Mouse (Mus musculus): ENCODE results near the gene Rasgef1c. TPM values are rescaled to one million over a fixed set of nuclear protein-coding genes. Genes with fewer than 3 reads are reported as not detected.

Gene Rasgef1c
- total and polyA plus RNA-seq, 2 experiments = not detected

GRCm38 (mm10) chr11:50008231-50008630, 106.6 kb downstream of the Rasgef1c start:
- no peak overlapping the region for H3K27ac ChIP-seq (replicated peaks; ENCODE audit: insufficient read depth, low read depth, low read length)
- 61% methylated on average over 5 of the region's 5 CpGs for WGBS
- H3K4me3 ChIP-seq (ENCODE audit: insufficient read depth, low read depth, low read length) = no peak overlapping the region
- no peaks in the 10 kb centered on the region for H3K36me3 ChIP-seq (ENCODE audit: control insufficient read depth, insufficient read depth, low read length)
- no peaks in the 10 kb centered on the region for H3K27me3 ChIP-seq (ENCODE audit: control insufficient read depth, insufficient read depth, low read length)
- TF ChIP-seq POLR2A (IDR thresholded peaks at IDR 0.05; ENCODE audit: extremely low read depth, insufficient read depth, low read length) = no peak
- no peak for TF ChIP-seq CTCF (IDR thresholded peaks at IDR 0.05; ENCODE audit: low read depth, low read length)
- no peaks in the 10 kb centered on the region for H3K79me2 ChIP-seq (ENCODE audit: control insufficient read depth, insufficient read depth, low read length)
- no peak for DNase-seq (ENCODE audit: extremely low read depth, low read depth, low spot score)
- 0 out of 2 replicates have a peak, but pooled peaks cover 2% of the 10 kb centered on the region for H3K4me1 ChIP-seq (ENCODE audit: control insufficient read depth, insufficient read depth, low read length)
- H3K9ac ChIP-seq (ENCODE audit: low read depth, low read length) = no peak overlapping the region

DNA sequence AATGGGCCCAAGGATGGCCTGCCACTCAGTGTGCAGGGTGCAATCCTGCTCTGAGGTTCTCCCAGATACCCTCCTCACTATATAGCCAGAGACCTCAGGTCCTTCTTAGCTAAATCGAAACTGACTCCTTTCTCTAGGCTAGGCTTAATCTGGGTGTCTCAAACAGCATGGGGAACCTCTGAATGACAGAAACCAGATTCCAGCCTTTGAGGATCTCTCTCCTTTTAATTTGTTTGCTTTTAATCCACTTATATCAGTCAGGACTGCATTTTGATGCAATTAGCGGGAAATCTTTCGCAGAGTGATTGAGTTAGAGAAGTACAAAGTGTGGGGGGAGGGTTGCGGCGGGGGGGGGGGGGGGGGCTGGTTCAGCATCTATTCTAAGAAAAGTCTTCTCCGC, 111.4 kb downstream of the Rasgef1c start:
- WGBS = 85% methylated on average over 6 of the region's 6 CpGs
- DNase-seq (ENCODE audit: extremely low read depth, low read depth, low spot score) = no peak
- Histone ChIP-seq H3K36me3 (ENCODE audit: control insufficient read depth, insufficient read depth, low read length) (no peaks in the 10 kb centered on the region), H3K27ac (replicated peaks; ENCODE audit: insufficient read depth, low read depth, low read length) (no peak overlapping the region), H3K27me3 (ENCODE audit: control insufficient read depth, insufficient read depth, low read length) (no peaks in the 10 kb centered on the region), H3K4me3 (ENCODE audit: insufficient read depth, low read depth, low read length) (no peak overlapping the region), H3K9ac (ENCODE audit: low read depth, low read length) (no peak overlapping the region), H3K79me2 (ENCODE audit: control insufficient read depth, insufficient read depth, low read length) (no peaks in the 10 kb centered on the region), H3K4me1 (ENCODE audit: control insufficient read depth, insufficient read depth, low read length) (0 out of 2 replicates have a peak, but pooled peaks cover 2% of the 10 kb centered on the region)
- TF ChIP-seq POLR2A (IDR thresholded peaks at IDR 0.05; ENCODE audit: extremely low read depth, insufficient read depth, low read length) = no peak
- no peak for TF ChIP-seq CTCF (IDR thresholded peaks at IDR 0.05; ENCODE audit: low read depth, low read length)

DNA sequence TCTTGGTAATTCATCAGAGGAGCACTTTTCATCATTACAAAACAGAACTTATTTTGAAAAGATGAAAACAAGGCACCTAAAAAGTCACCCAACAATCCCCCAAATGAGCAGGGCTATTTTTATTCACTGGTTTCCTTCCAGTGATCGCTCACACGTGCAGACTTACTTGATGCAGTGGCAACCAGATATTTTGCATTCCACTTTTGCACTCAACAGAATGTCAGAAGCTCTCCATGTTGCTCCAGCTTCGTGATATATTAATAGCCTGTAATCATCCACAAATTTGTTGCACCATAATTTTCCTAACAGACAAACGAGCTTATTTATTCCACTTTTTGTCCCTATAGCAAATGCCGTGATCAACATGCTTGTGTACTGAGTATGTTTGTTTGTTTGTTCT, 114.9 kb downstream of the Rasgef1c start:
- Histone ChIP-seq H3K36me3 (ENCODE audit: control insufficient read depth, insufficient read depth, low read length) (no peaks in the 10 kb centered on the region), H3K27me3 (ENCODE audit: control insufficient read depth, insufficient read depth, low read length) (no peaks in the 10 kb centered on the region), H3K27ac (replicated peaks; ENCODE audit: insufficient read depth, low read depth, low read length) (no peak overlapping the region), H3K4me3 (ENCODE audit: insufficient read depth, low read depth, low read length) (no peak overlapping the region), H3K4me1 (ENCODE audit: control insufficient read depth, insufficient read depth, low read length) (peaks cover 5% of the 10 kb centered on the region), H3K9ac (ENCODE audit: low read depth, low read length) (no peak overlapping the region), H3K79me2 (ENCODE audit: control insufficient read depth, insufficient read depth, low read length) (no peaks in the 10 kb centered on the region)
- 78% methylated on average over 5 of the region's 5 CpGs for WGBS
- TF ChIP-seq POLR2A (IDR thresholded peaks at IDR 0.05; ENCODE audit: extremely low read depth, insufficient read depth, low read length) (no peak), CTCF (IDR thresholded peaks at IDR 0.05; ENCODE audit: low read depth, low read length) (no peak)
- DNase-seq (ENCODE audit: extremely low read depth, low read depth, low spot score) = no peak

- Histone ChIP-seq H3K79me2 (ENCODE audit: control insufficient read depth, insufficient read depth, low read length) (no peaks in the 10 kb centered on the region), H3K27me3 (ENCODE audit: control insufficient read depth, insufficient read depth, low read length) (no peaks in the 10 kb centered on the region), H3K4me3 (ENCODE audit: insufficient read depth, low read depth, low read length) (no peak overlapping the region), H3K27ac (replicated peaks; ENCODE audit: insufficient read depth, low read depth, low read length) (no peak overlapping the region), H3K36me3 (ENCODE audit: control insufficient read depth, insufficient read depth, low read length) (no peaks in the 10 kb centered on the region), H3K4me1 (ENCODE audit: control insufficient read depth, insufficient read depth, low read length) (peaks cover 6% of the 10 kb centered on the region), H3K9ac (ENCODE audit: low read depth, low read length) (no peak overlapping the region)
- TF ChIP-seq POLR2A (IDR thresholded peaks at IDR 0.05; ENCODE audit: extremely low read depth, insufficient read depth, low read length) (no peak), CTCF (IDR thresholded peaks at IDR 0.05; ENCODE audit: low read depth, low read length) (no peak)
- no peak for DNase-seq (ENCODE audit: extremely low read depth, low read depth, low spot score)
- WGBS = 79% methylated on average over 7 of the region's 7 CpGs
These were observed 115.9 kb downstream of the Rasgef1c start for GRCm38 (mm10) chr11:50017511-50017910.

- TF ChIP-seq CTCF (IDR thresholded peaks at IDR 0.05; ENCODE audit: low read depth, low read length) = no peak
- TF ChIP-seq POLR2A (IDR thresholded peaks at IDR 0.05; ENCODE audit: extremely low read depth, insufficient read depth, low read length) = no peak
- no peak overlapping the region for H3K4me3 ChIP-seq (ENCODE audit: insufficient read depth, low read depth, low read length)
- no peaks in the 10 kb centered on the region for H3K79me2 ChIP-seq (ENCODE audit: control insufficient read depth, insufficient read depth, low read length)
- H3K4me1 ChIP-seq (ENCODE audit: control insufficient read depth, insufficient read depth, low read length) = peaks cover 6% of the 10 kb centered on the region
- H3K36me3 ChIP-seq (ENCODE audit: control insufficient read depth, insufficient read depth, low read length) = no peaks in the 10 kb centered on the region
- H3K27ac ChIP-seq (replicated peaks; ENCODE audit: insufficient read depth, low read depth, low read length) = no peak overlapping the region
- no peak for DNase-seq (ENCODE audit: extremely low read depth, low read depth, low spot score)
- no peak overlapping the region for H3K9ac ChIP-seq (ENCODE audit: low read depth, low read length)
- no peaks in the 10 kb centered on the region for H3K27me3 ChIP-seq (ENCODE audit: control insufficient read depth, insufficient read depth, low read length)
These were observed 117.2 kb downstream of the Rasgef1c start for GRCm38 (mm10) chr11:50018848-50019247.

- Histone ChIP-seq H3K9ac (ENCODE audit: low read depth, low read length) (no peak overlapping the region), H3K4me1 (ENCODE audit: control insufficient read depth, insufficient read depth, low read length) (peaks cover 9% of the 10 kb centered on the region), H3K79me2 (ENCODE audit: control insufficient read depth, insufficient read depth, low read length) (peaks cover 10% of the 10 kb centered on the region; the same call in 1 of the 2 replicates), H3K4me3 (ENCODE audit: insufficient read depth, low read depth, low read length) (no peak overlapping the region), H3K27ac (replicated peaks; ENCODE audit: insufficient read depth, low read depth, low read length) (no peak overlapping the region), H3K36me3 (ENCODE audit: control insufficient read depth, insufficient read depth, low read length) (no peaks in the 10 kb centered on the region), H3K27me3 (ENCODE audit: control insufficient read depth, insufficient read depth, low read length) (no peaks in the 10 kb centered on the region)
- WGBS = 26% methylated on average over 3 of the region's 3 CpGs
- TF ChIP-seq CTCF (IDR thresholded peaks at IDR 0.05; ENCODE audit: low read depth, low read length) (no peak), POLR2A (IDR thresholded peaks at IDR 0.05; ENCODE audit: extremely low read depth, insufficient read depth, low read length) (no peak)
- peak; percentile 80 for DNase-seq (ENCODE audit: extremely low read depth, low read depth, low spot score)
These were observed 120.5 kb downstream of the Rasgef1c start for GRCm38 (mm10) chr11:50022085-50022484.

Data from liver, adult 2 months (tissue).